ENCODE assay signal across 17 mouse cellular contexts in the genomic region with DNA sequence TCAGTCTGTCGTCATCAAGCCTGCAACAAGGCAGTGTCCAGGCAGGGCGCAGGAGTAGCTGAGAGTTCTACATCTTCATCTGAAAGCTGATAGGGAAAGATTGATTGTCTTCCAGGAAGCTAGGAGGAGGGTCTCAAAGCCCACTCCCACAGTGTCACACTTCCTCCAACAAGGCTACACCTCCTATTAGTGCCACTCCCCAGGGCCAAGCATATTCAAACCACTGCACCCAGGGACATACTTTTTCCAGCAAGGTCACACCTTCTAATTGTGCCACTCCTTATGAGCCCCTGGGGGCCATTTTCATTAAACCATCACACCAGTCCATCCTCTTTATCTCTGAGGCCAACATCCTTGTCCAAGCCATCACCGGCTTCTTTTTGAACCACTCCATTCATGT.
"Had no signal": no experiment of that assay in that cellular context is flagged by ENCODE, and none has a peak within 500 bp of the region (broad histone marks: within the 10 kb centered on the region; RNA-seq: fewer than 3 reads in every experiment).

No protein-coding gene starts in this region.

- H3K9ac ChIP-seq: lung, embryonic 15.5 days; midbrain, embryonic 13.5 days; midbrain, embryonic 15.5 days; neural tube, embryonic 12.5 days; stomach, embryonic 15.5 days had no signal

- H3K4me1 ChIP-seq: lung, embryonic 15.5 days; megakaryocyte, embryonic 14.5 days; neural tube, embryonic 12.5 days; stomach, embryonic 15.5 days had no signal

- H3K4me3 ChIP-seq: lung, embryonic 15.5 days; megakaryocyte, embryonic 14.5 days; midbrain, embryonic 13.5 days; midbrain, embryonic 15.5 days; neural tube, embryonic 12.5 days; stomach, embryonic 15.5 days had no signal

- H3K27ac ChIP-seq: lung, embryonic 15.5 days; macrophage; midbrain, embryonic 13.5 days; midbrain, embryonic 15.5 days; neural tube, embryonic 12.5 days; stomach, embryonic 15.5 days; stomach, postnatal 0 days had no signal

- DNase-seq: lung, adult 2 months; lung, postnatal 14 days; lung, postnatal 36 days; right cerebral cortex, postnatal 14 days; thymus, adult 18-20 months; thymus, postnatal 14 days; thymus, postnatal 36 days had no signal

- H3K36me3 ChIP-seq: lung, embryonic 15.5 days; midbrain, embryonic 13.5 days; midbrain, embryonic 15.5 days; neural tube, embryonic 12.5 days; stomach, embryonic 15.5 days had no signal

- H3K27me3 ChIP-seq: lung, embryonic 15.5 days; midbrain, embryonic 13.5 days; midbrain, embryonic 15.5 days; neural tube, embryonic 12.5 days; stomach, embryonic 15.5 days had no signal

- H3K4me2 ChIP-seq: lung, embryonic 15.5 days; midbrain, embryonic 11.5 days; midbrain, embryonic 13.5 days; midbrain, embryonic 15.5 days; neural tube, embryonic 12.5 days; stomach, embryonic 15.5 days had no signal

- H3K9me3 ChIP-seq: lung, embryonic 15.5 days; midbrain, embryonic 13.5 days; midbrain, embryonic 15.5 days; neural tube, embryonic 12.5 days; stomach, embryonic 15.5 days had no signal

- ATAC-seq: lung, postnatal 0 days; midbrain, embryonic 13.5 days; midbrain, embryonic 15.5 days had no signal
